Mouse (Mus musculus): Measurements from ENCODE around the gene Mettl3.
"Not testable (repeated sequence)": the region's sequence is repeated elsewhere in the genome, so short reads cannot be mapped to it uniquely, and the experiment has no call there.

Mettl3 gene

DNA sequence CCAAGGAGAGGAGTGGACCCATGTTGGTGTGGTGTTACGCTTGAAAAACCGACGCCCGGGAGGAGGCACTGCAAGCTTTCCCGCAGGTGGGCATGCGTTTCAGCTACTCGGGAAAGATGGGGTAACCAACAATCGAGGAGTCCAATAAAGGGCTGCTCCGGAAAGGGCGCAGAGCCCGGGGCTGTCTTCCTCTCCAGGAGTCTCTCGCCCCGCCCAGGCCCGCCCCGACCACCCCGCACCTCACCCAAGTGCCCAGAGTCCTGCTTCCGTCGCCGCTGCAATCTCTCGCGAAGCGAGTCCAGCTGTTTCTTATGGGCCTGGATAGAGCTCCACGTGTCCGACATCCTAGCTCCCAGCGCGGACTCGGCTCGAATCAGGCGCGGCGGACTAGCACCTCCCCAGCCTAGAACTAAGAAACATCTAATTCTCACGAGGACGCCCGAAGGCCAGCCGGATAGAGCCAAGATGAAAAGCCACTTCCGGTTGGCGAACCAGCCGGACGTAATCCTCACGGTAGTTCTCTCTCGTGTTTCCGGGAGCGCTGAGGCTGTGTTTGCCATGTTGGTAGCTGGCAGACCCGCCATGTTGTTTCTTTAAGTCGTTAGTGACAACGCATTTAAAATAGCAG, at the start of gene Mettl3:
TSS of gene Mettl3 (minus strand) at position 485 of the 628 bp plus-strand sequence.
- DNase-seq (ENCODE audit: low spot score), result peak; percentile 90

- DNase-seq (ENCODE audit: low spot score), result no peak
Observed at GRCm38 (mm10) chr14:52339512-52339852, 34.6 kb upstream of the Mettl3 start.

DNA sequence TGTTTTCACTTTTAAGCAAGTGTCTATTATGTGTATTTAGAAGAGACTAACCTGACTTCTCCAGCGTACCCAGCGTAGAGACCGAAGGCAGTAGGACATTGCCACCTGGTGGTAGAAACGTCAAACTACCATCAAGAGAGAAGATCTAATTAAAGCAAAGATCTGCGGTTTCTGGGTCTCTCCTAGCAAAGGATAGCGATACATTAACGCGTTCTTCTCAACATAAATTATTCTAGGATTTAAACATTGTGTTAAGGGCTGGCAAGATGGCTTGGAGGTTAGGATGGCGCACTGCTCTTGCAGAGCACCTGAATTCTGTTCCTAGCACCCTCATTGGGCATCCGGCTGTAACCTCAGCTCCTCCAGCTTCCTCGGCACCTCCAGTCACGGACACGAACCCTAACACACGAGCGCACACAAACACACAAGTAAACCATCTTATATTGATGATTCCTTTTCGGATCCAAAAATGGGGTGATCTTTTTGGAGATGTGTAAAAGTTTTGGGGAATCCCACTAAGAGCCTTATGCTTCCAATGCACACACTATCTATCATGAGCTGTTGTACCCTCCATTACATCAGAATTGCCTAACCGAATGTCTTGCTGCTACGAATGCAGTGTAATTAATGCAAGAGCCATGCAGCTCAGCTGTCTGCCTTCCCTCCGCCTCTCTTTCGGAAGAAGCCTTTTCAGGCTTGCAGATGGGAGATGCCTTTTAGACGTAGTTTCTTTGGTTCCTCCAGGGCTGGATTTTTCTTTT, 34.0 kb upstream of the Mettl3 start:
- peak; percentile 61 for DNase-seq (ENCODE audit: low spot score)

DNA sequence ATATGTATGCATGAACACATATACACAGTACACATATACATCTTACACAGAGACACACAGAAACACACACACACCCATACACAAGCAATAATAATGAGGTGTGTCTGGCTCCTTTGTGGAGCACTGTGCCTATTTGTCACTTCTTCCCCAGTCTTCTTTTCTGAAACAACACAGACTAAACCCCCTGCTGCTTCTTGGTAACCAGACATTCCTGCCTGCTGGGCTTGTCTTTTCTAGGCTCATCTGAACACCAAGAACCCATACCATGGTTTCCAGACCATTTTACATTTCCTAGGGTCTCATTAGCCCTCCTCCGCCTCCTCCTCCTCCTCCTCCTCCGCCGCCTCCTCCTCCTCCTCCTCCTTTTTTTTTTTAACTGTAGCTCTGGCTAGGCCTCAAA, 27.2 kb upstream of the Mettl3 start:
- DNase-seq (ENCODE audit: low spot score), result no peak

DNA sequence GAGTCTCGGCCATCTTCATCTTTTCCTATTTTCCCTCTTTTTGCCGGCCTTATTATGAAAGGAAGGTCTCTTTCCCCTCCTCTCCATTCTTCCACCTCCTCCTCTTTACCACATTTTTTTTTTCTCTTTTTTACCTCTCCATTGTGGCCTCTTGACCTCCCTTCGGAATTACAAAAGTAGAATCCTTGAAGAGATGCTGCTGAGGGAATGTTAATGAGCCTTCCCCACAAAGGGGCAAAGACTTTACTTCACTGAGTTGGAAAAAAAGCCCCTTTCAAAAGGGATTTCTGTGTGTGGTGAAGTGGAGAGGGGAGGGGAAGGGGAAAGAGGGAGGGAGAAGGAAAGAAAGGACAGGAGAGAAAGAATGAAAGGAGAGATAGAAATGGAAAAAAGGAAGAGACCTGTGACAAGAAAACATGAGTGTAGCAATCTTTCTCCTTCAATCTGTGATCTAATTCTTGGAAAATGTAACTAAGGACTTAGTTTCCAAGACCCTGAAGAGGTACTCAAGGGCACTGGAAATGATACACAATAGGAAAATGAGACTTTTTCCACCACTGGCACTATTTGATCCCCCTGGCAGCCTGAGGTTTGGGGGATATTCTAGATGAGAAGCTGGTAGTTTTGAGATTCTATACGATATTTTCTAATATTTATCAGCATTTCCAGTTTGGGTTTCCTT, 26.3 kb upstream of the Mettl3 start:
- no peak for DNase-seq (ENCODE audit: low spot score)

DNA sequence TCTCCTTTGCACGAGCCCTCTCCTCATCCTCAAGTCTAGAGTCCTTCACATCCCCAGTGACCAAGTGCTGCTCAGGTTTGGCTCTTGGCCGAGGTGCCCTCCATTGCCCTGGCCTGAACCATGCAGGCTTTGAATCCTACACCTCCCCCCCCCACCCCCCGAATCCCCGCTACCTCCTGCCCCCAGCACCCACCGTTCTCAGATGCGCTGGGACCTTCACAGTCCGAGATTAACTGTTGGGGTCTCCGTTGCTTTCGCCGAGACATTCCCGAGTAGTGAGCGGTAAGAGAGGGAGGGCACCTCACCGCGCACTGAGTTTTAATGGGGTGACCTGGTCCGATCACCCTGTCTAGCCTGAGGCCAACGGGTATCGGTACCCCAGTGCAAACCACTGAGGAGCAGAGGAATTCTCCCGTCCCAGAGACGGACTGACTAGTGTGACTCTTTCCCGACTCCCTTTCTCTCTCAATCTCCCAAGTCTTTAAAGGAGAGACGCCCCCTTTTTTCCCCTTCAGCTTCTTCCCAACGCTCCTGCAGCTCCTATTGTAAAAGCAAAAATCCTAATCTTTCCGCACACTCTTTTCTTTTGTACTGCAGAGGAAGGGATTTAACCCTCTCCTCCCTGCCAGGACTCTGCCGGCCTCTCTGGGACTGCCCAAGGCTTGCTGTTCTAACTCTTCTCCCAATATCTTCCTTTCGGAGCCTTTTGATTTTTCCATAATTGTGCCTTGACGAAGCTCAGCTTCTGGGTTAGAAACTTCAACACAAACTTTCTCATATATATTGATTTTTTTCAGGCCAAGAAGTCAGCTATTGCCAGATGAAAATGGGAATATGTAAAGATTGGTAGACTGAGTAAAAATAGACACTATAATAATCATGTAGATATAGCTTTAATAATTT, 23.2 kb upstream of the Mettl3 start, which contains the start of gene Sall2:
TSS of gene Sall2 (minus strand) at position 853 of the 903 bp plus-strand sequence.
- DNase-seq (ENCODE audit: low spot score), result no peak

- no peak for DNase-seq (ENCODE audit: low spot score)
Observed at GRCm38 (mm10) chr14:52327375-52327901, 22.5 kb upstream of the Mettl3 start.

DNA sequence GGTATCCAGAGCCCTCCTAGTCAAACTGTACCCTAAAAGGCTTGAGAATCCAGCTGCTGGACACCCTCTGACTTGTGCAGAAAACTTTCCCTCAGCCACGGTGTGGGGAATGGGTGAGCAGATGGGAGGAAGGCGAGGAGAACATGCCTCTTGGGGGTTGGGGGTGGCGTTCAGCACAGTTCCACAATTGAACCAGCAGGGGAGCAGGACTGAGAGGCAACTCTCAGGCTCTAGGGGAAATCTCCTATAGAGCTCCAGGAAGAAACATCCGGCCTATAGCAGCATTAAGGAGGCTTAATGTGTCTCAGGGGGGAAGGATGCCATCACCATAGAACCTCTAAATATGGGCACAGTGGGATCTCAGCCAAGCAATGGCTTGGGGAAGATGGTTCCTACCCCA, 21.0 kb upstream of the Mettl3 start:
- no peak for DNase-seq (ENCODE audit: low spot score)

DNA sequence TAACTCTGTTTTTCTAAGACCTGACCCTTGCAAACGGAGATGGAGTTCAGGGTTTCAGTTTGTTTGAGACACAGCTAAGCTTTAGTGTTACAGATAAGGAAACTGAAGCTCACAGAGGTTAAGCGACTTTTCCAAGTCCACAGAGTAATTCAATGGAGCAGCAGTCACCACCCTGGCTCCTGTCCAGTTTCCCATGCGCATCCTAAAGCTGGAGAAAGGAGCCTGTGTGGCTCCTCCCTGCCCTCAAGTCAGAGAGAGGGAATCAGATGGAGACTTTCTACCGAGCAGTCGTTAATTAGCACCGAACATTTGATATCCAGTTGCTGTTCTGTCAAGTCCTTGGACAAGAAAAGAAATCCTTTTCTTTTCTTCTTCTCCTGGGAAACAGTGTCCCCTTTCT, 14.4 kb upstream of the Mettl3 start:
- DNase-seq (ENCODE audit: low spot score), result no peak

GRCm38 (mm10) chr14:52316441-52317225, 11.7 kb upstream of the Mettl3 start:
- DNase-seq (ENCODE audit: low spot score), result peak; percentile 49

- peak; percentile 82 for DNase-seq (ENCODE audit: low spot score)
Observed at GRCm38 (mm10) chr14:52315792-52316440, 11.0 kb upstream of the Mettl3 start.

DNA sequence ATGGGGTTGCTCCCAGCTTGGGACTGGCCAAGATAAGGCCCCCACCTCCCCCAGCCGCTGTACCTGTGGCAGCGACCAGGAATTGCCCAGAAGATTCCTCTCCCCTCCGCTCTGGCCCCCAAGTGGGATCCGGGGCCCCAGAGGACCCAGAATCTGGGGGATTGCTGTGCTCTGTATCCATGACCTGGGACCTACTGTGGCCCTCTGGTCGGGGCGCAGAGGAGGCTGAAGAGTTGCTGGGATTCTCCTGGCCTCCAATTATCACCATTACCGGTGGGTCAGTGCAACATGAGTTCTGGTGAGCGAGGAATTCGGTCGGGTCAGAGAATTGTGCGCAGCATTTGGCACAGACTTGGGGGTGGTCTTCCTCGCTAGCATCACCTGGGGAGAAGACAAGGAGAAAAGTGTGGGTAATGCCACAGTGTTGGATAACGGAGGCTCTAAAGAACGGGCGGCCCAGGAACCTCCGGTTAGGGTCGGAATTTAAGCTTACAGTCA, 10.4 kb upstream of the Mettl3 start:
- DNase-seq (ENCODE audit: low spot score), result no peak

- DNase-seq (ENCODE audit: low spot score), result no peak
Observed at GRCm38 (mm10) chr14:52314808-52315150, 9.9 kb upstream of the Mettl3 start.

- DNase-seq (ENCODE audit: low spot score), result no peak
Observed at GRCm38 (mm10) chr14:52313931-52314807, 9.2 kb upstream of the Mettl3 start.

GRCm38 (mm10) chr14:52310906-52311305, 6.0 kb upstream of the Mettl3 start:
- DNase-seq (ENCODE audit: low spot score), result no peak

GRCm38 (mm10) chr14:52310343-52310742, 5.4 kb upstream of the Mettl3 start:
- DNase-seq (ENCODE audit: low spot score), result not testable (repeated sequence)

GRCm38 (mm10) chr14:52306100-52306499, 1.2 kb upstream of the Mettl3 start:
- no peak for DNase-seq (ENCODE audit: low spot score)

DNA sequence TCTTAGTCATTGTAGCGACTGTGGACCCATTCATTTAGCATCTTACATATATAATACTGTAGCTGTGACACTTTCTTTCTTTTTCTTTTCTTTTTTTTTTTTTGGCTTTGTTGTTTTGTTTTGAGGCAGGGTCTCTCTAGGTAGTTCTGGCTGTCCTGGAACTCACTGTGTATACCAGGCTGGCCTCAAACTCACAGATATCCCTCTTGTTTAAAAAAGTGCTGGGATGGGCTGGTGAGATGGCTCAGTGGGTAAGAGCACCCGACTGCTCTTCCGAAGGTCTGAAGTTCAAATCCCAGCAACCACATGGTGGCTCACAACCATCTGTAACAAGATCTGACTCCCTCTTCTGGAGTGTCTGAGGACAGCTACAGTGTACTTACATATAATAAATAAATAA, 1.4 kb downstream of the Mettl3 start:
- not testable (repeated sequence) for DNase-seq (ENCODE audit: low spot score)

DNA sequence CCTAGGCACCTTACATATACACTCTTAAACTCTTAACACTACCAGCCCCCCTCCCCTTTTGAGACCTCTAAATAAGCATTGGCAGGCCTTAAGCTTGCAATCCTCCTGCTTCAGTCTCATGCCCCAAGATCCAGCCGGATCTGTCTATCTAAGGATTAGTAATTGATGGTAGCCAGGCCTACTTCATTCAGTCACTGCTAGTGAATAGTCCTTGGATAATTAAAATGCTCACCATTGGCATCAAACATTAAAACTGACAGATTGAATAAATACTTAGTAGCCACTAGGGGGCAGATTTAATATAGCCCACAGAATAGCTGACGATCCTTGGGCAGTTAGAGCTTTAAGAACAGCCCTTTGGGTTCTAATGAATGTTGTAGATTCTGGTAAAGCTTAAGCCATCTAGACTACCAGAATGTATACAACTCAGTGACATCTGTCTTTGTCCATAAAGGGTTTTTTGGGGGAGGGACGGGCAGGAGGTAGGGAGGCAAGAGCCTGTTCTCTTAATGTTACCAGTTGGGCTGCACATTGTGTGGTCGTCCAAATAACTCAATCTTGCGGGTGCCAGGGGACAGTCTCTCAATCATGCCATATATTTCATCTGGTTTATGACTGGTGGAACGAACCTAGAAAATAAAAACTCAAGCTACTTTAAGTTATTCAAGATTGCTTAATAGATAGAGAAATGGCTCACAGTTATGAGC, 9.2 kb downstream of the Mettl3 start:
- DNase-seq (ENCODE audit: low spot score), result no peak
